Mouse (Mus musculus) lung, adult 2 months (tissue): ENCODE data around the gene Fetub.

ENCODE experiments used
- CTCF ChIP-seq: fragments of 200-500 bp; IDR thresholded peaks from 2 replicates; pipeline ENCODE4 v1.5.1; 2011; ENCODE audit warnings: mild to moderate bottlenecking, low read length, control low read depth; ENCODE audit not compliant: insufficient read depth
- POLR2A ChIP-seq: fragments of 200-500 bp; IDR thresholded peaks from 2 replicates; pipeline ENCODE4 v1.6.1; 2011; ENCODE audit warnings: low read depth, mild to moderate bottlenecking, control low read depth, low read length, borderline replicate concordance; ENCODE audit errors: extremely low read depth

DNA sequence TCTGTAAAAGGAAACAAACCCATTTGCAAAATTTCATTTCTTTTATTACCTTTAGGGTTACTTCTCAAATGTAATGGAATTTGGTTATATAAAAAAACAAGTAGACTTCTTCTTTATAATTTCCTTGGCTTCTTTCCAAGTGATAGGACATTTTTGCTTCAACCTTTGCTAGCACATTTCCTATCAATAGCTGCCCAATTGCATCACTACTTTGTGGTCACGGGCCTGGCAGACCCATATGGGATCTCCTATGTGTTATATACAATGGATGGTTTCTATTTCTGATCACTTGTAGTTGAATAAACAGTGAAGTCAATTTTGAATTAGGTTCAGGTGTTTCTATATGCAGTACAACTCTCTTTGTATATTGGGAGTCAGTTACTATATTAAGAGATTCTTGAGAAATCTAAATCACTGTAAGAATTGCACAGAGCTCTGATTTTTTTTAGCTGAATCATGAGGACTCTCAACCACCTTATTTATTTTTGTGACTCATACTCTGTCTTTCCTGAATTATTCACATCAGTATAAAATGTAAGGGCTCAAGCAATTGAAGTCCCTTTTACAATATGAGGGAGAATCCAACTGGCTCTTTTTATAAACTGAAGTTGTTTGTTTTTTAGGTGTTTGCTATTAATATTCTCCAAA, 49.4 kb downstream of the Fetub start:
- TF ChIP-seq CTCF (no peak), POLR2A (no peak)
